Mouse (Mus musculus) mesoderm, embryonic 11.5 days (tissue): ENCODE measurements at regions not wholly inside any gene's neighbourhood (a gene's known extent, or its start where the extent isn't known, plus 50 kb on each side); places are given as distances from the start of the nearest gene placed in this dataset.

Experiments used
- DNase-seq: peaks from one replicate; pipeline ENCODE4 v3.0.0-alpha.2; 2012; ENCODE audit warnings: low read depth, low spot score

DNA sequence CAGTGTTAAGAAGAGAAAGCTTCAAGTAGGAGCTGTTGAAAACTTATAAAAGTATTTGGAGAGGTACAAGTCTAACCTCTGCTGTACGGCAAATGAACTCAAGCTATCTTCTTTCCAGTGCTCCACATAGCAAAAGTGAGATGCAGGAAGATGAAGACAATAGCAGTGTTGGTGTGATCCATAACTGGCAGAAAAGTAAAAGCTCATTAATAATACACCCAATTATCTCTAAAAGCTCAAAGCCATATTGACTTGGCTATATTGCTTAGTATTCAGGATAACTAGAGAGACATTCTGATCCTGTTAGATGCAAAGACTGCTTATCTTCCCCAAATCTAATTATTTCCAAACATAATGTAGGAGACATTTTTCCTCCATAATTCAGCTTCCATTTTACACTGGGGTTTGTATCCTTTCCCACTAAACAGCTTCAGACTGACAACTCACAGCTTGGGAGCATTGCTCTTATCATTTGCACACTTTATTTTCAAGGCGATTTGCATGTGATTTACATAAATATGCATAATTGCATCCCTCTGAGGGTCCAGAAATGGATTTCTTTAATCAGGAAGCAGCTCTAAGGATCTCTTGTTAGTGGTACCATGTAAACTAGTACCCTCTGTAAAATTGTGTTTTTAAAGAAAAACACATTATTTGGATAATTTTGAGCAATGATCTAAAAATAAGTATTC lies 248.5 kb upstream of the Pom121l12 start:
- DNase-seq = no peak

DNA sequence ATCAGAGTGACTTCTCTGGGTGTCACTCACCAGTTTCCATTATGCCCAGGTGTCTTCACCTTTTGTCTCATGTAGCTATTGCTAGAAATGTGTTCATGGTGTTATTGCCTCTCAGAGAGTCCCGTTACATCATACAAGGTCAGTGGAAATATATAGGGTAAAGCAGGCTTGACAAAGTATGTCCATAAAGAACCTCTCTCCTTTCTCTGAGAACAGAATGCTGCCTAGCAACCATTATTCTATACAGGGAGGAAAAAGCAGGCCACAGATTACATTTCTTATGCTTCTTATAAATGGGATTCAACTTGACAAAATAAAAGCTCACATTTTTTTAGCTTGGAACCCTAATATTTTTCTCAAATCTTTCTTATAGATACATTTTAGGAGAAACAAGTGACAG lies 220.6 kb upstream of the Pom121l12 start:
- no peak for DNase-seq

DNA sequence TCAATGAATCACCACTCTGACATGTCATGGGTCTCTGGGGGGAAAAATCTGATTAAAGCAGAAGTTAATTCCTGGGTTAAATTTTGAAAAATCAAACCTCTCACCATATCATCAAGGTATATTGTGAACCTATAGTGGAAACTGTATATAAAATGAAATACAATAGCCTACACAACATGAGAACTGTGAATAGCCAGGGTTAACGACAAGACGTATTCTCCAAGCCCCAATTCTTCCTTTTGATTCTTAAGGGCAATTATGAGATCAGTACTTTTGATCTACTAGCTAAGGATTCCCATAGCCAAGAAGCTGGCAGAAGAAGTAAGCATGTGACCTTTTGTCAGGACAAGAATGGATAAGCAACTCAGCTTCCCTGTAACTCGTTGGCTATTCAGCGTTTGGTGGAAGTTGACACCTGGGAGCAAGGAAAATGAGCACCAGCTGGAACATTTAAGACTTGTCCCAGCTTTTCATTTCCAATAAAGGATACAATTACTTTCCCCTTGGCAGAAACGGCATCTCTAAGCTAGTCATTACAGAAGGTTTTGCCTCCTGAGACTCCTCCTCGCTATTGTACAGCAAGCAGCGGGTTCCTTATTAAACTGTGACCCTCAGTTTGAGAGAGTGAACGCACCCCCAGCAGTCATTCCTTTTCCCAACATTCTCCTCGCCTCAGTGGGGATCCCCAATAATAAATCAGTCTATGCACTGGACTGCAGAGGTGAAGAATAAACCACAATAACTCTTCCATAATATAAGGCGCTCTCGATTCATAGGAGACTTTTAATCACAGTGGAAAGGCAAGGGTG lies 219.1 kb upstream of the Pom121l12 start:
- DNase-seq = peak; percentile 46

DNA sequence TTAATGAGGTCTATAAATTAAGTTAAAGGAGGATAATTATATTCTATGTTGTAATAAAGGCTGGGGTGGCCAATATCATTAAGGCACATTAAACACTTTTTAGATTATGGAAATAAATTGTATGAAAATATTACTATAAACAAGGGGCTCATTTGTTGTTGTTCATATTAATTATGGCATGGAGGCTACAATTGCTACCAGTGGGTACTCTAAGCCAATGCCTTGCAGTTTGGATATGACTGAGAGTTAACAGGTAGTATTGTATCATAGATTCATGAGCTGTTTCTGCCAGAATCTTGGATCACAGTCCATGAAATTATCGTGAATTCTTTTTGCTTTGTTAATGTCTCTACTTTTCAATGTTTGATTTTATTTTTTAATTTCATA lies 218.5 kb upstream of the Pom121l12 start:
- DNase-seq = no peak

DNA sequence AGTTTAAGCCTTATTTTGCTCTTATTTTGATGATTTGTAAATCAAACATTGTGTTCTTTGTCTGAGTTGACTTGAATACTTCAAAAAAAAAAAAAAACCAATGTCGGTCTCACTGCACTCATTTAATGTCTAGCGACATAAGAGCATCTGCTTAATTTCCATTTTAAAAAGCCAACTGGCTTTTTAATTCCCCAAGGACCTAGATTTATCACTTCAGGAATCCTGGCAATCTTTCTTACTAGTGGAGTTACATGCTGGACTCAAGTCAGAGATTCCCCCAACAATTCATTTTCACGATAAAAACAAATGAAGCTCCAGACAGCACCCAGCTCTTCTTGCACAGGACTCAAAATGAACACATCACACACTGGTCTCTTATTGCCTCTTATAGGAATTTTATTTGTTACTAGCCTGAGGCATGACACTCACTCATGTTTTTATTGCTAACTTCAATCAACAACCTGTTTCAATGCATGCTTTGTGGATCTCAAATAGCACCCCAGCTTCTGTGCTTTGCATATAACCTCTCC lies 212.0 kb upstream of the Pom121l12 start:
- DNase-seq = no peak

DNA sequence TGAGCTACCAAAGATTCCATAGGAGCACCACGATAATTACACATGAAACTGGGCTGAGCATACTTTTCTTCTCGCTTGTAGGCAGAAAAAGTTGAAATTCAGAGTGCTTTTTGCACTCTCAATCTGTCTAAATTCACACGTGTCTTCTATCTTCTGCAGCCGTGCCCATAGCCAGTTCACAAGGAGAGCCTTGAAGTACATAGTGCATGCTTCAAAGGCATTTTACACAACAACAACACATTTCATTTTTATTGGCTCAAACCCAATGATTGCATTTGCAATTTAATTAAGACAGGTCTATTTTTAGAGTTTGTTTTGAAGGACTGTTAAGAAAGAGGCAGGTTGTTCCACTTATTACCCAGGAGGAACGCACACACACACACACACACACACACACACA lies 211.4 kb upstream of the Pom121l12 start:
- DNase-seq = no peak
